Mouse (Mus musculus) brain, embryonic 14.5 days (tissue): Measurements from ENCODE around the gene Saal1.
"Not testable (repeated sequence)": the region's sequence is repeated elsewhere in the genome, so short reads cannot be mapped to it uniquely, and the experiment has no call there.

Experiments used
- CTCF ChIP-seq: fragments of 200-500 bp; IDR thresholded peaks from 2 replicates; pipeline ENCODE4 v1.5.1; 2012; ENCODE audit warnings: inconsistent platforms, mild to moderate bottlenecking, moderate library complexity, borderline replicate concordance; ENCODE audit not compliant: insufficient read depth, insufficient read length; ENCODE audit errors: extremely low read depth
- POLR2A ChIP-seq: fragments of 200-500 bp; IDR thresholded peaks from 2 replicates; pipeline ENCODE4 v1.6.1; 2012; ENCODE audit warnings: mild to moderate bottlenecking, inconsistent platforms, borderline replicate concordance; ENCODE audit not compliant: poor library complexity, insufficient read depth, insufficient read length, severe bottlenecking; ENCODE audit errors: extremely low read depth

DNA sequence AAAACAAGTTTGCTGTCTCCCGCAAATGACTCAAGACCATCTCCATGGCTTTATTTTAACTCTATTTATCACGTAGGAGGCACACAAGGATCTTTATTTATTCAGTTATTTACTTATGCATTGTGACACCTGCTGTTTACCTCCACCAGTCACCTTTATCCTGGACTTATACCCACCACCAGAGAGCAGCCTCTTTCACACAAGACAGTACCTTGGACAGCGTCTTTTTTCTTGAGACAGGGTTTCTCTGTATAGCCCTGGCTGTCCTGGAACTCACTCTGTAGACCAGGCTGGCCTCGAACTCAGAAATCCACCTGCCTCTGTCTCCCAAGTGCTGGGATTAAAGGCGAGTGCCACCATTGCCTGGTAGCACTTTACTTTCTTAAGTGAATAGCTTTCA, 60.2 kb downstream of the Saal1 start:
- not testable (repeated sequence) for TF ChIP-seq CTCF, POLR2A
